Mouse (Mus musculus): Measurements from ENCODE around the gene Tcf15. TPM values are rescaled to one million over a fixed set of nuclear protein-coding genes. Genes with fewer than 3 reads are reported as not detected.

Gene Tcf15
- polyA plus RNA-seq, 1 experiment, result 2.9 TPM

DNA sequence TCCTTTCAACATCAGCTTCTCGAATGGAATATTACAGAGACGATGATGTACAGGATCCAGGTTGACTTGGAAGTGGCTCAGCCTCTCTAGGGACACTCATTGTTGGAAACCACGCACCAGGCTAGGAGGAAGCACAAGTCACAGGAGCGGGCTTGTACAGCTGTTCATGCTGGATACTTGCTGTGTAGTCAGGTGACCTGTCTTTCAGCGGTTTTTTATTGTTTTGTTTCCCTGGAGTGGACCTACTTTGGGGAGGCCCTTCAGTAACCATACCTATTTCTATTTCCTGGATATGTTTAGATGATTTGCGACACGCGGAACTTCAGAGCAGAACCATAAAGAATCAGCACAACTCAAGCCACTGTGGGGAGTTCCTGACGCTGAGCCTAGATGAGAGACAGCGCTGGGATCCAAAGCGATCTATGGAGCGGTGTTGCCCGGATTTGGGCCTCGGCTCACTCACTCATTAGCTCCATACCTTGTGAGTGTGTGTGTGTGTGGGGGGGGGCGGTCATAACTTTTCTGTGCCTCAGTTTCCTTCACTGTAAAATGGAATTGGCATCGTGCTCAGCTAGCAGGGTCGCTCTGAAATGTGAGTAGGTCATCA is 38.5 kb upstream of the Tcf15 start:
- peak; percentile 32 for DNase-seq
- H3K27ac ChIP-seq (ENCODE audit: insufficient read depth, low read depth, low read length), result peak overlapping the region; percentile 96
- peak overlapping the region; percentile 76 for H3K4me3 ChIP-seq (ENCODE audit: insufficient read depth, low read depth, low read length)
- 15% methylated on average over 17 of the region's 17 CpGs for WGBS
- H3K4me1 ChIP-seq (ENCODE audit: control insufficient read depth, insufficient read depth, low read length), result peaks cover 12% of the 10 kb centered on the region; the same call in 1 of the 2 replicates
- H3K27me3 ChIP-seq (replicated peaks; ENCODE audit: control insufficient read depth, insufficient read depth, low read length), result no peaks in the 10 kb centered on the region
- no peaks in the 10 kb centered on the region for H3K36me3 ChIP-seq (ENCODE audit: control insufficient read depth, insufficient read depth, low read length)
- no peak for TF ChIP-seq POLR2A (IDR thresholded peaks at IDR 0.05; ENCODE audit: low read depth, low read length)
- no peak for TF ChIP-seq CTCF (conservative IDR thresholded peaks at IDR 0.05; ENCODE audit: insufficient read depth, insufficient read length, low read depth, low read length)

DNA sequence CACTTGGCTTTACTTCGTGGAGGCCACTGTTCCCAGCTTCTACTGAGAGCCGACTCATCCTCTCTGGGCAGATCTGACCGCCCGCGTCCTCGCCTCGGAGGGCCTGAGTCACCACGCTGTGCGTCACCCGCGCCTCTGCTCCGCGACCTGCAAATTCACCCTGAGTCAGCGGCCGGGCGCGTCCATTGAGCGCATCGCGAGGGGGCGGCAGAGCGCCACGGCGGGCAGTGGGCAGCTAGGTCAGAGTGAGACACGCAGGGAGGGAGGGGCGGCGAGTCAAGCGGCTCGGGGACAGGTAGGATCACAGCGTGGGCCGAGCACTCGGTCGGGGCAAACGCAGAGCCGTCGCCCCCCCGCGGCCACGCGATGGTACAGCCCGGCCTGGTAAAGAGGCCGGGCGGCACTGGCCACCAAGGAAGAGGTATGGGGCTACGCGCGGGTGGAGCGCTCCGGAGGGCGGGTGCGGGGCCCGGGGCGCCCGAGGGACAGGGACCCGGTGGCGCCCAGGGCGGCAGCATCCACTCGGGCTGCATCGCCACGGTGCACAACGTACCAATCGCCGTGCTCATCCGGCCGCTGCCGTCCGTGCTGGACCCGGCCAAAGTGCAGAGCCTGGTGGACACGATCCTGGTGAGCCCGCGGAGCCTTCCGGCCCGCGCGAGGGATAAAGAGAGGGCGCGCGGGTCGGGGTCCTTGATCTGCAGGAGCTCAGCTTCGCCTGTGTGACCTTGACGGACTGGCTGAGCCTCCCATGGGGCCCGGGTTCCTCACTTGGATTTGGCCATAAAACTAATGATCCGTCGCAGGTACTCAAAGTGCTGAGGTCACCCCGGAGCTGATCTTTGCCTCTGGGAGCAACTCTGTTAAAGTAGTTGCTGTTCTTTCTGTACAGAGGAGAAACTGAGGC is 37.8 kb upstream of the Tcf15 start, which contains the start of gene Srxn1:
Gene Srxn1, plus strand, starts transcription at position 199 of the 907 bp plus-strand sequence.
- H3K27me3 ChIP-seq (replicated peaks; ENCODE audit: control insufficient read depth, insufficient read depth, low read length), result no peaks in the 10 kb centered on the region
- peak within 1 kb of the TSS; percentile 96 for H3K27ac ChIP-seq (ENCODE audit: insufficient read depth, low read depth, low read length)
- under 1% methylated on average over 84 of the region's 84 CpGs for WGBS
- DNase-seq, result peak; percentile 91
- H3K4me3 ChIP-seq (ENCODE audit: insufficient read depth, low read depth, low read length), result peak within 1 kb of the TSS; percentile 76
- H3K4me1 ChIP-seq (ENCODE audit: control insufficient read depth, insufficient read depth, low read length), result peaks cover 12% of the 10 kb centered on the region; the same call in 1 of the 2 replicates
- TF ChIP-seq CTCF (conservative IDR thresholded peaks at IDR 0.05; ENCODE audit: insufficient read depth, insufficient read length, low read depth, low read length) (peak; percentile 28; the same call in 1 of the 2 replicates), POLR2A (IDR thresholded peaks at IDR 0.05; ENCODE audit: low read depth, low read length) (peak; percentile 26)
- no peaks in the 10 kb centered on the region for H3K36me3 ChIP-seq (ENCODE audit: control insufficient read depth, insufficient read depth, low read length)

DNA sequence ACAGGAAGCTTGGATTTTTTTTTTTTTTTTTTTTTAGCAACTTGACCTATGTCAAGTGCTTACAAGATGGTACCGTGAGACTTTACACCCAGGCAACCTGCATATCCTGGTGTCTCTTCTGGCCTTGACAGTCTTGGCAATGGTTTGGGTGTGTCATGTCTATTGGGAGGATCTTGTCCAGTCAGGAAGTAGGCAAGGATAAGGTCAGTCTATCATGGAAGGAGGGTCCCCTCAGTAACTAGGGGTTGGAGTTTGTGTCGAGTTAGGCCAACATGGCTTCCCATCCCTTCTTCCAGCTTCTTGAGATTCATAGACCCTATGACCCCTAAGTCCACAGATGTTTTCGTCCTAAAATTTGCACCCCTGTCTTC is 37.2 kb upstream of the Tcf15 start:
- Histone ChIP-seq H3K27me3 (replicated peaks; ENCODE audit: control insufficient read depth, insufficient read depth, low read length) (no peaks in the 10 kb centered on the region), H3K4me3 (ENCODE audit: insufficient read depth, low read depth, low read length) (peak overlapping the region; percentile 76; the same call in 1 of the 2 replicates), H3K27ac (ENCODE audit: insufficient read depth, low read depth, low read length) (peak overlapping the region; percentile 27; the same call in 1 of the 2 replicates), H3K4me1 (ENCODE audit: control insufficient read depth, insufficient read depth, low read length) (peaks cover 12% of the 10 kb centered on the region; the same call in 1 of the 2 replicates), H3K36me3 (ENCODE audit: control insufficient read depth, insufficient read depth, low read length) (no peaks in the 10 kb centered on the region)
- WGBS, result 51% methylated on average over 3 of the region's 3 CpGs
- DNase-seq, result no peak
- no peak for TF ChIP-seq CTCF (conservative IDR thresholded peaks at IDR 0.05; ENCODE audit: insufficient read depth, insufficient read length, low read depth, low read length)
- TF ChIP-seq POLR2A (IDR thresholded peaks at IDR 0.05; ENCODE audit: low read depth, low read length), result no peak

DNA sequence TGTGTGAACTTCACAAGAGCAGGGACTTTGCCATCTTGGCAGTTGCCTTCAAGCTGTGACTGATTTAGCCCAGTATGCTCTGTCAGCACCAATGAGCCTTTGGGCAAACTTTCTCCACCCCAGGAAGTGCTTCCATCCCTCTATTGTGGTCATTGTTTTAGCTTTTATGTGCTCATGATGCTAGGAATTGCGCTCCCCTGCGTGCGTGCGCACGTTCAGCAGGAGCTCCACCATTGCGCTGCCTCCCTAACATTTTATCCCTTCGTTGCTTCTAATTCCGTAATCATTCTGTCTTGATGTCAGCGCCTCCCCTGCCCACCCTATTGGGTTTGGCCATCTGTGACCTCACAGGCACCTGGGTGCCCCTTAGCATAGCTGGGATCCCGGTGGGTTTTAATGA is 36.8 kb upstream of the Tcf15 start:
- Histone ChIP-seq H3K4me1 (ENCODE audit: control insufficient read depth, insufficient read depth, low read length) (peaks cover 12% of the 10 kb centered on the region; the same call in 1 of the 2 replicates), H3K27ac (ENCODE audit: insufficient read depth, low read depth, low read length) (no peak overlapping the region; the same call in 1 of the 2 replicates), H3K27me3 (replicated peaks; ENCODE audit: control insufficient read depth, insufficient read depth, low read length) (no peaks in the 10 kb centered on the region), H3K4me3 (ENCODE audit: insufficient read depth, low read depth, low read length) (no peak overlapping the region), H3K36me3 (ENCODE audit: control insufficient read depth, insufficient read depth, low read length) (no peaks in the 10 kb centered on the region)
- DNase-seq, result no peak
- 94% methylated on average over 10 of the region's 10 CpGs for WGBS
- TF ChIP-seq CTCF (conservative IDR thresholded peaks at IDR 0.05; ENCODE audit: insufficient read depth, insufficient read length, low read depth, low read length), result no peak
- no peak for TF ChIP-seq POLR2A (IDR thresholded peaks at IDR 0.05; ENCODE audit: low read depth, low read length)

DNA sequence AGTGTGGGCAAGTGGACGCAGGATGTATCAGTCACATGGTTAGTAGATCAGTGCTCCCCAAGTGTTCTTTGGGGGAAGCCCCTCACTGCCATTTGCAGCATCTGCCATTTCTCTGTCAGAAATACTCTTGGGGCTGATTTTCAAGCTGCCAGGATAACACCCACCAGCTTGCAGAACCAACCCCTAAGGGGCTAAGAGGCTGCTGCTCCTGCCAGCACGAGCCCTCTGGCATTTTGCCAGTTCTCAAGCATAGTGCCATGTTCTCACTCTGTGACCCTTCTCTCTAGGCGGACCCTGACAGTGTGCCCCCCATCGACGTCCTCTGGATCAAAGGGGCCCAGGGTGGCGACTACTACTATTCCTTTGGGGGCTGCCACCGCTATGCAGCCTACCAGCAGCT is 34.7 kb upstream of the Tcf15 start:
- Histone ChIP-seq H3K27me3 (replicated peaks; ENCODE audit: control insufficient read depth, insufficient read depth, low read length) (no peaks in the 10 kb centered on the region), H3K36me3 (ENCODE audit: control insufficient read depth, insufficient read depth, low read length) (no peaks in the 10 kb centered on the region), H3K27ac (ENCODE audit: insufficient read depth, low read depth, low read length) (no peak overlapping the region), H3K4me3 (ENCODE audit: insufficient read depth, low read depth, low read length) (no peak overlapping the region), H3K4me1 (ENCODE audit: control insufficient read depth, insufficient read depth, low read length) (peaks cover 12% of the 10 kb centered on the region; the same call in 1 of the 2 replicates)
- 71% methylated on average over 7 of the region's 7 CpGs for WGBS
- TF ChIP-seq CTCF (conservative IDR thresholded peaks at IDR 0.05; ENCODE audit: insufficient read depth, insufficient read length, low read depth, low read length) (no peak), POLR2A (IDR thresholded peaks at IDR 0.05; ENCODE audit: low read depth, low read length) (no peak)
- DNase-seq, result no peak

DNA sequence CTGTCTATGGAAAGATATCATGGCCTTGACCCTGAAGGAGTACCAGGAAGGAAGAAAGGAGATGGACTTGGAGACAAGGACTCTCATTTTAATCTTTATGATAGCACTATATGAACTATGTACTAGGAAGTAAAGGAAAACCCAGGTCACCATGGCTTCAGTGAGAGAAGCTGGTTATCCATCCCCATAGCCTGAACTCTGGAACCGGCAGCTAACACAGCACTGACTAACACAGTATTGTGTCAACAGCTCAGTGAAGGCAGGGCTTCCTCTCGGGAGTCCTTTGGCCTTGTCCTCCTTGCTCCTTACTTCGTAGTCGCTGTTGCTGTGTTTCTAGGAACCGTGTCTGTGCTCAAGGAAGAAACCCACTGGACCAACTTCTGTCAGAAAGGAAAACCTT is 34.0 kb upstream of the Tcf15 start:
- no peak overlapping the region for H3K27ac ChIP-seq (ENCODE audit: insufficient read depth, low read depth, low read length)
- TF ChIP-seq CTCF (conservative IDR thresholded peaks at IDR 0.05; ENCODE audit: insufficient read depth, insufficient read length, low read depth, low read length), result no peak
- TF ChIP-seq POLR2A (IDR thresholded peaks at IDR 0.05; ENCODE audit: low read depth, low read length), result no peak
- H3K36me3 ChIP-seq (ENCODE audit: control insufficient read depth, insufficient read depth, low read length), result no peaks in the 10 kb centered on the region
- H3K27me3 ChIP-seq (replicated peaks; ENCODE audit: control insufficient read depth, insufficient read depth, low read length), result no peaks in the 10 kb centered on the region
- DNase-seq, result no peak
- peaks cover 12% of the 10 kb centered on the region; the same call in 1 of the 2 replicates for H3K4me1 ChIP-seq (ENCODE audit: control insufficient read depth, insufficient read depth, low read length)
- H3K4me3 ChIP-seq (ENCODE audit: insufficient read depth, low read depth, low read length), result no peak overlapping the region
- WGBS, result 75% methylated on average over 5 of the region's 5 CpGs

DNA sequence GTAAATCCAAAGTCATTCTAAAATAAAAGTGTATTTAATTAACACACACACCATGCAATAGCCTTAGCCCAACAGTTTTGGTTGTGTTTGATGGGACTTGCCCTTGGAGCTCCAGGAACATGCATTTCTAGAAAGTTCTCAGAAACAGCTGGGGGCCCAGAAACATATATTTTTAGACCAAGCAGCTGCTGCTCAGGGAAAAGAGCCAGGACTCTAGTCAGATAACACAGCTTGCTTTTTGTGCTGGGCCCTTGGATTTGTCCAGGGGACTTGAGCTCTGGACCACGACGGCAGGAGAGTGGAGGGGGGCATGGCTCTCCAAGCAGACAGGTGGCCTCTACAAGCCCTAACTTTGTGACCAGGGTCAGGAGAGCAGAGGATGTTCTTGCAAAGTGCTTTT is 32.0 kb upstream of the Tcf15 start:
- H3K36me3 ChIP-seq (ENCODE audit: control insufficient read depth, insufficient read depth, low read length), result no peaks in the 10 kb centered on the region
- TF ChIP-seq POLR2A (IDR thresholded peaks at IDR 0.05; ENCODE audit: low read depth, low read length) (no peak), CTCF (conservative IDR thresholded peaks at IDR 0.05; ENCODE audit: insufficient read depth, insufficient read length, low read depth, low read length) (no peak)
- no peak overlapping the region for H3K4me3 ChIP-seq (ENCODE audit: insufficient read depth, low read depth, low read length)
- 44% methylated on average over 2 of the region's 2 CpGs for WGBS
- no peak for DNase-seq
- H3K27me3 ChIP-seq (replicated peaks; ENCODE audit: control insufficient read depth, insufficient read depth, low read length), result no peaks in the 10 kb centered on the region
- H3K4me1 ChIP-seq (ENCODE audit: control insufficient read depth, insufficient read depth, low read length), result peaks cover 6% of the 10 kb centered on the region; the same call in 1 of the 2 replicates
- H3K27ac ChIP-seq (ENCODE audit: insufficient read depth, low read depth, low read length), result no peak overlapping the region
